Mouse (Mus musculus) CH12.LX (cell line): ENCODE results near the gene Polk. TPM values are rescaled to one million over a fixed set of nuclear protein-coding genes. Genes with fewer than 3 reads are reported as not detected.

Experiments used
- DNase-seq: peaks from one replicate; pipeline ENCODE4 v3.0.0-alpha.2; 2013; ENCODE audit errors: extremely low read depth
- H3K27ac ChIP-seq: 2 replicates; pipeline ENCODE4 v1.5.1; 2012; ENCODE audit warnings: low read depth, mild to moderate bottlenecking, control low read depth, moderate library complexity; ENCODE audit not compliant: insufficient read depth
- H3K27me3 ChIP-seq: replicated peaks from 2 replicates; pipeline ENCODE3; 2012; ENCODE audit warnings: inconsistent platforms
- H3K36me3 ChIP-seq, 2 experiments: replicated peaks in 1 of 2; 2 replicates each; pipeline versions ENCODE3 to v1.6.1; 2012; ENCODE audit warnings: inconsistent platforms in 1 of 2, low read length in 1 of 2, mild to moderate bottlenecking in 1 of 2, mixed read lengths in 1 of 2, moderate library complexity in 1 of 2; ENCODE audit not compliant: control insufficient read depth in 1 of 2, insufficient read depth in 1 of 2
- H3K4me1 ChIP-seq, 2 experiments: 2 replicates each; pipeline ENCODE4 v1.6.1; 2012; ENCODE audit warnings: inconsistent platforms in 1 of 2, moderate library complexity in 1 of 2; ENCODE audit not compliant: insufficient read depth in 2 of 2, control insufficient read depth in 1 of 2
- H3K4me2 ChIP-seq: 2 replicates; pipeline ENCODE4 v1.6.1; 2012; ENCODE audit warnings: low read depth, mild to moderate bottlenecking, control low read depth; ENCODE audit not compliant: poor library complexity, insufficient read depth, severe bottlenecking
- H3K4me3 ChIP-seq, 3 experiments: fragments of 150-350 bp in 1 of 3; sonication (generic) in 1 of 3; replicated peaks in 1 of 3; 2 replicates each; pipeline versions ENCODE3 to v1.5.1; 2011 to 2012; ENCODE audit warnings: low read depth in 2 of 3, low read length in 2 of 3, mild to moderate bottlenecking in 2 of 3, moderate library complexity in 2 of 3, control low read depth in 1 of 3, improper control_type of control experiment in 1 of 3, inconsistent platforms in 1 of 3, mixed read lengths in 1 of 3; ENCODE audit not compliant: poor library complexity in 1 of 3
- H3K79me2 ChIP-seq: replicated peaks from 2 replicates; pipeline ENCODE4 v1.6.1; 2012; ENCODE audit warnings: mild to moderate bottlenecking, moderate library complexity; ENCODE audit not compliant: control insufficient read depth, poor library complexity, insufficient read depth, severe bottlenecking; ENCODE audit errors: extremely low read depth
- H3K9ac ChIP-seq: 2 replicates; pipeline ENCODE4 v1.6.1; 2012; ENCODE audit warnings: low read depth, mild to moderate bottlenecking, control low read depth, moderate library complexity; ENCODE audit not compliant: insufficient read depth
- H3K9me3 ChIP-seq: replicated peaks from 2 replicates; pipeline ENCODE3; 2012; ENCODE audit warnings: low read length, inconsistent platforms, mixed read lengths
- BHLHE40 ChIP-seq: IDR thresholded peaks from 2 replicates; pipeline ENCODE4 v1.6.1; 2011; ENCODE audit warnings: mild to moderate bottlenecking, low read depth, low read length, improper control_type of control experiment
- CTCF ChIP-seq, 2 experiments: IDR thresholded peaks in 1 of 2; conservative IDR thresholded peaks in 1 of 2; 2 replicates each; pipeline ENCODE4 v1.5.1; 2011 to 2012; ENCODE audit warnings: low read depth in 2 of 2, low read length in 2 of 2, improper control_type of control experiment in 1 of 2, inconsistent platforms in 1 of 2, mild to moderate bottlenecking in 1 of 2, moderate library complexity in 1 of 2
- E2F4 ChIP-seq: IDR thresholded peaks from 2 replicates; pipeline ENCODE4 v1.6.1; 2011; ENCODE audit warnings: low read depth, low read length, improper control_type of control experiment; ENCODE audit not compliant: insufficient replicate concordance
- ELF1 ChIP-seq: IDR thresholded peaks from 2 replicates; pipeline ENCODE4 v1.6.1; 2014; ENCODE audit warnings: low read depth, mild to moderate bottlenecking, inconsistent platforms, low read length, improper control_type of control experiment
- EP300 ChIP-seq: IDR thresholded peaks from 2 replicates; pipeline ENCODE4 v1.6.1; 2011; ENCODE audit warnings: low read length, improper control_type of control experiment
- ETS1 ChIP-seq: conservative IDR thresholded peaks from 2 replicates; pipeline ENCODE4 v1.6.1; 2012; ENCODE audit warnings: low read depth, mild to moderate bottlenecking, inconsistent platforms, low read length, improper control_type of control experiment, moderate library complexity
- IRF4 ChIP-seq: IDR thresholded peaks from 2 replicates; pipeline ENCODE4 v1.6.1; 2014; ENCODE audit warnings: low read depth, mild to moderate bottlenecking, inconsistent platforms, low read length, improper control_type of control experiment
- JUN ChIP-seq: IDR thresholded peaks from 2 replicates; pipeline ENCODE4 v1.6.1; 2011; ENCODE audit warnings: low read depth, mild to moderate bottlenecking, low read length, improper control_type of control experiment, moderate library complexity; ENCODE audit not compliant: insufficient read depth
- JUND ChIP-seq: conservative IDR thresholded peaks from 2 replicates; pipeline ENCODE4 v1.6.1; 2011; ENCODE audit warnings: low read depth, low read length, improper control_type of control experiment
- MAFK ChIP-seq: IDR thresholded peaks from 2 replicates; pipeline ENCODE4 v1.6.1; 2011; ENCODE audit warnings: low read length, improper control_type of control experiment; ENCODE audit not compliant: insufficient replicate concordance
- MAX ChIP-seq: IDR thresholded peaks from 2 replicates; pipeline ENCODE4 v1.6.1; 2011; ENCODE audit warnings: low read length, improper control_type of control experiment
- MEF2A ChIP-seq: IDR thresholded peaks from 2 replicates; pipeline ENCODE4 v1.6.1; 2014; ENCODE audit warnings: low read depth, mild to moderate bottlenecking, inconsistent platforms, low read length, improper control_type of control experiment, borderline replicate concordance
- MYC ChIP-seq: IDR thresholded peaks from 2 replicates; pipeline ENCODE4 v1.6.1; 2011; ENCODE audit warnings: low read depth, mild to moderate bottlenecking, improper control_type of control experiment, low read length
- NELFE ChIP-seq: IDR thresholded peaks from 2 replicates; pipeline ENCODE4 v1.6.1; 2011; ENCODE audit warnings: low read depth, low read length, improper control_type of control experiment
- NRF1 ChIP-seq: IDR thresholded peaks from 2 replicates; pipeline ENCODE4 v1.6.1; 2014; ENCODE audit warnings: low read depth, mild to moderate bottlenecking, inconsistent platforms, low read length, improper control_type of control experiment, moderate library complexity
- PAX5 ChIP-seq: IDR thresholded peaks from 2 replicates; pipeline ENCODE4 v1.6.1; 2012; ENCODE audit warnings: low read length, inconsistent platforms, mixed read lengths
- POLR2AphosphoS2 ChIP-seq: IDR thresholded peaks from 2 replicates; pipeline ENCODE4 v1.6.1; 2011; ENCODE audit warnings: low read depth, low read length, improper control_type of control experiment
- RAD21 ChIP-seq: IDR thresholded peaks from 2 replicates; pipeline ENCODE4 v1.6.1; 2011; ENCODE audit warnings: low read depth, mild to moderate bottlenecking, low read length, improper control_type of control experiment, moderate library complexity
- SIN3A ChIP-seq: IDR thresholded peaks from 2 replicates; pipeline ENCODE4 v1.6.1; 2012; ENCODE audit warnings: low read length, improper control_type of control experiment, inconsistent platforms
- TBP ChIP-seq: conservative IDR thresholded peaks from 2 replicates; pipeline ENCODE4 v1.6.1; 2011; ENCODE audit warnings: low read depth, low read length, improper control_type of control experiment
- TCF12 ChIP-seq: IDR thresholded peaks from 2 replicates; pipeline ENCODE4 v1.6.1; 2014; ENCODE audit warnings: low read depth, mild to moderate bottlenecking, inconsistent platforms, low read length, improper control_type of control experiment
- ZMIZ1 ChIP-seq: IDR thresholded peaks from 2 replicates; pipeline ENCODE4 v1.6.1; 2012; ENCODE audit warnings: low read depth, mild to moderate bottlenecking, inconsistent platforms, low read length, improper control_type of control experiment
- ZNF384 ChIP-seq: IDR thresholded peaks from 2 replicates; pipeline ENCODE4 v1.6.1; 2012; ENCODE audit warnings: low read depth, low read length, improper control_type of control experiment, inconsistent platforms
- dilution Hi-C: fragments of 300-500 bp; cut with MboI; formaldehyde crosslinking; loops from 2 replicates; pipeline ENCODE4 v1.14.3; 2020; ENCODE audit warnings: low sequenced_read_pairs; ENCODE audit not compliant: extremely low pct_unique_long_range_greater_than_20kb, extremely low pct_ligation_motif_present
- in situ Hi-C: fragments of 300-500 bp; cut with MboI; formaldehyde crosslinking; loops from 3 replicates; pipeline ENCODE4 v1.14.3; 2019; ENCODE audit warnings: low sequenced_read_pairs, low pct_ligation_motif_present, low pct_unique_long_range_greater_than_20kb, mixed read lengths
- polyA plus RNA-seq: library from polyadenylated mRNA; unstranded; fragments of >175 nt; gene quantifications from 2 replicates; pipeline ENCODE4 v1.2.1, GENCODE M21; 2012; ENCODE audit warnings: low read depth; ENCODE audit not compliant: insufficient read length
- total RNA-seq, 2 experiments: library from RNA; depleted of rRNA; stranded (reverse); fragments of 300-350 nt in 1 of 2; fragments of >200 nt in 1 of 2; gene quantifications; 2 replicates each; pipeline ENCODE4 v1.2.3; 2012 to 2014

Gene Polk
- total and polyA plus RNA-seq, 3 experiments: 10.4 to 12.9 (median 10.5) TPM

DNA sequence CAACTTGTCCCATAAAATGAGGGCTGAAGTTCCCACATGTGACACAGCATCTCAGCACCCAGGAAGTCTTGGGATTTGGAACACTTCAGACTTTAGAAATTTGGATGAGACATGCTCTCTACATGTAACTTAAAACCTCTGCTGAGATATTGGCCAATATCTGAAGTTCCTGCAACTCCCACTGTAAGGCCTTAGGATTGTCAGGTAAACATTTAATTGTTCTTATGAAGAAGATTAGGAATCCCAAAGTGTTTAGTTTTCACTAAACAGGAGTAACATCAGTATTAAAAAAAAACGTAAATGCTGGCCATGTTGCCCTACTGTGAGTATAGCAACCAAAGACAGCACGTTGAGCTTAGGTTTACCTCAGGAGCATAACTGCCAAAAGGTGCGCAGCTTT is 51.9 kb downstream of the Polk start, which contains the start of gene Gm17622:
Gene Gm17622, plus strand, starts transcription at position 301 of the 400 bp plus-strand sequence.
- 0 out of 2 replicates have a peak, but pooled peaks cover 3% of the 10 kb centered on the region for H3K79me2 ChIP-seq
- H3K9me3 ChIP-seq: peaks cover 2% of the 10 kb centered on the region
- peaks cover 39 to 79% of the 10 kb centered on the region in 2 experiments for H3K36me3 ChIP-seq
- dilution Hi-C loops (no loop called here), in situ Hi-C loops (no loop called here)
- H3K27ac ChIP-seq: no peak within 1 kb of the TSS
- DNase-seq: no peak
- H3K4me1 ChIP-seq: peaks cover 5 to 8% of the 10 kb centered on the region in 2 experiments; a peak in 3 of 4 replicates
- no peak within 1 kb of the TSS for H3K4me2 ChIP-seq
- H3K9ac ChIP-seq: no peak within 1 kb of the TSS
- TF ChIP-seq POLR2AphosphoS2: no peak
- H3K4me3 ChIP-seq: no peak within 1 kb of the TSS
- H3K27me3 ChIP-seq: no peaks in the 10 kb centered on the region

- DNase-seq: no peak
- TF ChIP-seq ZNF384 (no peak), JUND (no peak), ZMIZ1 (no peak), CTCF (conservative IDR thresholded peaks at IDR 0.05 in 1 of 2, IDR thresholded peaks at IDR 0.05 in 1 of 2; ENCODE audit: low read depth in 2 of 2, low read length in 2 of 2) (no peak), E2F4 (no peak), PAX5 (no peak), MEF2A (no peak), RAD21 (no peak), TBP (no peak), ELF1 (no peak)
- TF ChIP-seq, all 38 proteins: peak for 0
- H3K4me1 ChIP-seq: peaks cover 5 to 8% of the 10 kb centered on the region in 2 experiments; a peak in 3 of 4 replicates
- dilution Hi-C loops: no loop called here
- H3K36me3 ChIP-seq: peaks cover 38 to 80% of the 10 kb centered on the region in 2 experiments
- H3K4me2 ChIP-seq: no peak overlapping the region
- in situ Hi-C loops: no loop called here
- H3K4me3 ChIP-seq: no peak overlapping the region
- peaks cover 2% of the 10 kb centered on the region for H3K9me3 ChIP-seq
- no peaks in the 10 kb centered on the region for H3K27me3 ChIP-seq
- H3K27ac ChIP-seq: no peak overlapping the region; the same call in 1 of the 2 replicates
- H3K79me2 ChIP-seq: 0 out of 2 replicates have a peak, but pooled peaks cover 3% of the 10 kb centered on the region
- H3K9ac ChIP-seq: no peak overlapping the region
Measured at GRCm38 (mm10) chr13:96487968-96488367, 54.4 kb downstream of the Polk start.

GRCm38 (mm10) chr13:96487230-96487629 is 55.1 kb downstream of the Polk start:
- H3K36me3 ChIP-seq: peaks cover 38 to 80% of the 10 kb centered on the region in 2 experiments
- H3K9me3 ChIP-seq: peaks cover 2% of the 10 kb centered on the region
- no peak overlapping the region for H3K4me2 ChIP-seq
- dilution Hi-C loops: no loop called here
- peak; percentile 58 for DNase-seq
- in situ Hi-C loops: no loop called here
- H3K9ac ChIP-seq: no peak overlapping the region
- H3K27ac ChIP-seq: peak overlapping the region; percentile 48
- peaks cover 5 to 8% of the 10 kb centered on the region in 2 experiments; a peak in 3 of 4 replicates for H3K4me1 ChIP-seq
- peak; percentile 69; the same call in 1 of the 2 replicates for TF ChIP-seq TCF12
- no peak for TF ChIP-seq MAFK
- TF ChIP-seq JUN: peak; percentile 66; the same call in 1 of the 2 replicates
- TF ChIP-seq SIN3A: peak; percentile 56; the same call in 1 of the 2 replicates
- TF ChIP-seq MYC: peak; percentile 77; the same call in 1 of the 2 replicates
- peak; percentile 64 for TF ChIP-seq MEF2A
- TF ChIP-seq MAX: peak; percentile 38; the same call in 1 of the 2 replicates
- peak; percentile 71 for TF ChIP-seq EP300
- peak; percentile 90 for TF ChIP-seq ETS1
- TF ChIP-seq IRF4: peak; percentile 85
- peak; percentile 68 for TF ChIP-seq BHLHE40
- TF ChIP-seq ZNF384: no peak
- TF ChIP-seq NELFE: no peak
- TF ChIP-seq NRF1: no peak
- TF ChIP-seq JUND: peak; percentile 82
- TF ChIP-seq ELF1: 0 out of 2 replicates have a peak, but pooled peaks have one; percentile 42
- H3K4me3 ChIP-seq: no peak overlapping the region
- 0 out of 2 replicates have a peak, but pooled peaks cover 3% of the 10 kb centered on the region for H3K79me2 ChIP-seq
- H3K27me3 ChIP-seq: no peaks in the 10 kb centered on the region
